Mouse (Mus musculus) limb, embryonic 14.5 days (tissue): ENCODE measurements around the gene Tmem171. TPM values are rescaled to one million over a fixed set of nuclear protein-coding genes. Genes with fewer than 3 reads are reported as not detected.

ENCODE experiments used
- ATAC-seq: fragments of 200-750 bp; cut with Nextera tagmentation; 2 replicates; pipeline ENCODE4 v1.8.0; 2017; ENCODE audit warnings: low read depth, moderate number of reproducible peaks, moderate TSS enrichment; ENCODE audit not compliant: low FRiP score
- DNase-seq: peaks from one replicate; pipeline ENCODE4 v3.0.0-alpha.2; 2015; ENCODE audit warnings: low spot score
- H3K27ac ChIP-seq: fragments of 300-500 bp; sonication (generic); replicated peaks from 2 replicates; pipeline ENCODE4 v1.5.1; 2014; ENCODE audit warnings: low read depth, mild to moderate bottlenecking, low read length, moderate library complexity, mixed read lengths
- H3K27me3 ChIP-seq: fragments of 300-500 bp; sonication (generic); 2 replicates; pipeline ENCODE4 v1.6.1; 2014; ENCODE audit warnings: low read length, mixed read lengths; ENCODE audit not compliant: control insufficient read depth, insufficient read depth
- H3K36me3 ChIP-seq: fragments of 300-500 bp; sonication (generic); 2 replicates; pipeline ENCODE4 v1.6.1; 2014; ENCODE audit warnings: mild to moderate bottlenecking, low read length, moderate library complexity, mixed read lengths; ENCODE audit not compliant: control insufficient read depth, insufficient read depth
- H3K4me1 ChIP-seq: fragments of 300-500 bp; sonication (generic); 2 replicates; pipeline ENCODE4 v1.6.1; 2014; ENCODE audit warnings: antibody characterized with exemption, low read length, mixed read lengths; ENCODE audit not compliant: control insufficient read depth, insufficient read depth
- H3K4me2 ChIP-seq: fragments of 300-500 bp; sonication (generic); replicated peaks from 2 replicates; pipeline ENCODE4 v1.6.1; 2014; ENCODE audit warnings: low read depth, mild to moderate bottlenecking, low read length, moderate library complexity; ENCODE audit not compliant: severe bottlenecking
- H3K4me3 ChIP-seq: fragments of 300-500 bp; sonication (generic); replicated peaks from 2 replicates; pipeline ENCODE4 v1.5.1; 2014; ENCODE audit warnings: low read length
- H3K9ac ChIP-seq: fragments of 300-500 bp; sonication (generic); 2 replicates; pipeline ENCODE4 v1.6.1; 2014; ENCODE audit warnings: mild to moderate bottlenecking, low read depth, low read length, moderate library complexity; ENCODE audit not compliant: severe bottlenecking
- H3K9me3 ChIP-seq: fragments of 300-500 bp; sonication (generic); 2 replicates; pipeline ENCODE4 v1.6.1; 2016; ENCODE audit warnings: low read length; ENCODE audit not compliant: control insufficient read depth
- POLR2A ChIP-seq: fragments of 200-500 bp; IDR thresholded peaks from 2 replicates; pipeline ENCODE4 v1.8.0; 2012; ENCODE audit warnings: inconsistent platforms, mild to moderate bottlenecking, moderate library complexity, borderline replicate concordance; ENCODE audit not compliant: insufficient read depth, insufficient read length; ENCODE audit errors: extremely low read depth
- WGBS: fragments of 180-500 bp; shearing (Covaris S2); extraction: QIAGEN DNeasy Blood & Tissue Kit; methylation state at CpG from one replicate; pipeline ENCODE4 v1.1.7; 2014; 5-methylcytosine and 5-hydroxymethylcytosine counted together
- polyA plus RNA-seq, 2 experiments: library from polyadenylated mRNA; depleted of rRNA in 1 of 2; stranded (reverse) in 1 of 2; unstranded in 1 of 2; fragments of >200 nt; fragmentation: Nextera tagmentation in 1 of 2; extraction: Ambion mirVana in 1 of 2; gene quantifications; 2 replicates each; pipeline versions ENCODE4 v1.2.1 to v1.2.3; 2012 to 2014

Tmem171 gene
- polyA plus RNA-seq, 2 experiments, result 0.05 to 0.17 TPM

GRCm38 (mm10) chr13:98687931-98688330 lies 6.7 kb downstream of the Tmem171 start:
- no peak overlapping the region for H3K4me3 ChIP-seq
- 51% methylated on average over 9 of the region's 9 CpGs for WGBS
- no peak for DNase-seq

GRCm38 (mm10) chr13:98684144-98684900 lies 10.3 kb downstream of the Tmem171 start:
- H3K4me2 ChIP-seq, result no peak overlapping the region
- no peaks in the 10 kb centered on the region for H3K9me3 ChIP-seq
- H3K4me3 ChIP-seq, result no peak overlapping the region
- H3K27ac ChIP-seq, result no peak overlapping the region
- no peak for TF ChIP-seq POLR2A
- no peak overlapping the region for H3K9ac ChIP-seq
- H3K27me3 ChIP-seq, result no peaks in the 10 kb centered on the region
- no peaks in the 10 kb centered on the region for H3K36me3 ChIP-seq
- ATAC-seq (no peak), DNase-seq (no peak)
- peaks cover 4% of the 10 kb centered on the region; the same call in 1 of the 2 replicates for H3K4me1 ChIP-seq
- 44% methylated on average over 9 of the region's 9 CpGs for WGBS

More at GRCm38 (mm10) chr13:98687931-98688330, 6.7 kb downstream of the Tmem171 start:
- no peaks in the 10 kb centered on the region for H3K27me3 ChIP-seq
- no peak overlapping the region for H3K27ac ChIP-seq
- no peaks in the 10 kb centered on the region for H3K9me3 ChIP-seq
- no peak for ATAC-seq
- H3K9ac ChIP-seq, result no peak overlapping the region
- H3K4me2 ChIP-seq, result no peak overlapping the region
- no peaks in the 10 kb centered on the region for H3K36me3 ChIP-seq
- no peak for TF ChIP-seq POLR2A
- no peaks in the 10 kb centered on the region for H3K4me1 ChIP-seq

DNA sequence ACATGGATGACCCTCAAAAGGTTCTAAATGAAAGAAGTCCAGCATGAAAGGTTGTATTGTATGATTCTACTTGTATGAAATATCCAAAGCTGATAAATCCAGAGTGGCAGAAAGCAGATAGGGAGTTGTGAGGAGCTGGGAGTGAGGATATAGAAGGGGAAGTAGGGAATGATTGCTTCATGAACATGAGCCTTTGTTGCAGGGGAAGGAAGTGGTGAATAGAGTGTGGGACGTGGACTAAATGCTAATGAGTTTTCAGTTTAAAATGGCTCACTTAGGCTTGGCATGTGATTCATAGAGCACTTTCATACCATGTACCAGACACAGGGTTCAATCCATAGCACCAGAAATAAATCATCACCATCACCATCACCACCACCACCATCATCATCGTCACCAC lies 11.2 kb downstream of the Tmem171 start:
- no peak for ATAC-seq
- H3K9me3 ChIP-seq, result no peaks in the 10 kb centered on the region
- H3K27me3 ChIP-seq, result no peaks in the 10 kb centered on the region
- H3K9ac ChIP-seq, result no peak overlapping the region
- TF ChIP-seq POLR2A, result no peak
- peaks cover 4% of the 10 kb centered on the region; the same call in 1 of the 2 replicates for H3K4me1 ChIP-seq
- 84% methylated on average over 2 of the region's 2 CpGs for WGBS
- H3K36me3 ChIP-seq, result no peaks in the 10 kb centered on the region
- no peak overlapping the region for H3K4me2 ChIP-seq
- DNase-seq, result no peak
- H3K27ac ChIP-seq, result no peak overlapping the region
- H3K4me3 ChIP-seq, result no peak overlapping the region

DNA sequence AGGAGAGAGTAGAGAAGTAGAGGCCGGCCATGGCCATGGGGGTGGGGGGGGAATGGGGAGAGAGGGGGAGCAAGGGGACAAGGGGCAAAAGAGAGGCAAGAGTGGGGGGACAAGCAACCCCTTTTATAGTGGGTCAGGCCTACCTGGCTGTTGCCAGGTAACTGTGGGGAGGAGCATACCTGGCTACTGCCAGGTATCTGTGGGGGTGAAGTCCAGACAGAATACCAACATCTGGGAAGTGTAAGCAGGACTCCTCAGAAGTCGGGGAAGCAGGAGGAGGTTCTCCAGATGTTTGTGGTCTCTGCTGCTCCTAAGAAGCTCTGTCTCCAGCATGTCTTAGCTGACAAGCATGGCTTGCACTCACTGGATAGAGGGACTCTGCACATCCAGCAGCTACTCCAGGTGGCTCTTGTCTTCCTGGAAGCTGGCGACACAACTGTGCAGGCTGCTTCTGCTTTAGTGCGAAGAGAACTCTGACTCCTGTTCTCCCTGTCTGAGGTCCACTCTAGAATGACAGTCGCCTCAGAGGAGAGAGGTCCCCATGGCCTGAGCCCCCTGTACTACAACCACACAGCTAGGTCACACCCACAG lies 14.1 kb downstream of the Tmem171 start:
- no peaks in the 10 kb centered on the region for H3K36me3 ChIP-seq
- no peak overlapping the region for H3K9ac ChIP-seq
- no peak overlapping the region for H3K4me3 ChIP-seq
- DNase-seq (no peak), ATAC-seq (no peak)
- no peaks in the 10 kb centered on the region for H3K27me3 ChIP-seq
- no peak overlapping the region for H3K4me2 ChIP-seq
- 78% methylated on average over 5 of the region's 5 CpGs for WGBS
- no peak overlapping the region for H3K27ac ChIP-seq
- no peak for TF ChIP-seq POLR2A
- peaks cover 4% of the 10 kb centered on the region; the same call in 1 of the 2 replicates for H3K4me1 ChIP-seq
- no peaks in the 10 kb centered on the region for H3K9me3 ChIP-seq

- DNase-seq (peak; percentile 19), ATAC-seq (no peak)
- Histone ChIP-seq H3K36me3 (no peaks in the 10 kb centered on the region), H3K9ac (no peak overlapping the region), H3K27me3 (no peaks in the 10 kb centered on the region), H3K9me3 (no peaks in the 10 kb centered on the region), H3K4me3 (no peak overlapping the region), H3K4me1 (peaks cover 4% of the 10 kb centered on the region; the same call in 1 of the 2 replicates), H3K4me2 (no peak overlapping the region), H3K27ac (no peak overlapping the region)
- no peak for TF ChIP-seq POLR2A
- WGBS, result 33% methylated on average over 4 of the region's 4 CpGs
Observed at GRCm38 (mm10) chr13:98679631-98680041, 15.0 kb downstream of the Tmem171 start.
